Mouse (Mus musculus) ES-Bruce4 (cell line): Measurements from ENCODE around the gene Cep85l. TPM values are rescaled to one million over a fixed set of nuclear protein-coding genes. Genes with fewer than 3 reads are reported as not detected.

Experiments
- H3K27ac ChIP-seq: 2 replicates; pipeline ENCODE4 v1.5.1; 2012; ENCODE audit warnings: low read length, inconsistent platforms; ENCODE audit not compliant: insufficient read depth
- H3K27me3 ChIP-seq: 2 replicates; pipeline ENCODE4 v1.6.1; 2012; ENCODE audit warnings: mild to moderate bottlenecking, low read length, inconsistent platforms; ENCODE audit not compliant: control insufficient read depth, poor library complexity, insufficient read depth, severe bottlenecking
- H3K36me3 ChIP-seq: 2 replicates; pipeline ENCODE4 v1.6.1; 2012; ENCODE audit warnings: inconsistent platforms, mild to moderate bottlenecking, low read length, moderate library complexity; ENCODE audit not compliant: control insufficient read depth, poor library complexity, insufficient read depth, severe bottlenecking
- H3K4me1 ChIP-seq: one replicate; pipeline ENCODE4 v1.8.1; 2011; ENCODE audit warnings: low read length; ENCODE audit not compliant: control insufficient read depth, insufficient read depth
- H3K4me3 ChIP-seq: 2 replicates; pipeline ENCODE4 v1.5.1; 2011; ENCODE audit warnings: low read depth, mild to moderate bottlenecking, low read length
- H3K9ac ChIP-seq: 2 replicates; pipeline ENCODE4 v1.6.1; 2012; ENCODE audit warnings: low read depth, mild to moderate bottlenecking, inconsistent platforms; ENCODE audit not compliant: poor library complexity, severe bottlenecking
- H3K9me3 ChIP-seq: replicated peaks from 2 replicates; pipeline ENCODE4 v1.6.1; 2012; ENCODE audit warnings: mild to moderate bottlenecking, low read length, inconsistent platforms; ENCODE audit not compliant: control insufficient read depth, poor library complexity, insufficient read depth, severe bottlenecking
- CTCF ChIP-seq: IDR thresholded peaks from one replicate; pipeline ENCODE4 v1.8.1; 2011; ENCODE audit warnings: low read depth, low read length
- EP300 ChIP-seq: IDR thresholded peaks from 2 replicates; pipeline ENCODE4 v1.6.1; 2011; ENCODE audit warnings: low read depth, low read length; ENCODE audit not compliant: insufficient read depth
- POLR2A ChIP-seq: IDR thresholded peaks from one replicate; pipeline ENCODE4 v1.8.1; 2011; ENCODE audit warnings: low read length; ENCODE audit not compliant: insufficient read depth
- polyA plus RNA-seq: library from polyadenylated mRNA; stranded (reverse); fragments of >200 nt; gene quantifications from 2 replicates; pipeline ENCODE4 v1.2.4, GENCODE M21; 2011; ENCODE audit warnings: low read depth; ENCODE audit not compliant: missing spikeins, insufficient read depth, insufficient read length

Cep85l gene
- polyA plus RNA-seq, 1 experiment = 5.0 TPM

GRCm38 (mm10) chr10:53305867-53306266 is 73.9 kb downstream of the Cep85l start:
- TF ChIP-seq POLR2A (no peak), CTCF (no peak), EP300 (no peak)
- H3K27ac ChIP-seq = no peak overlapping the region
- H3K9me3 ChIP-seq = no peaks in the 10 kb centered on the region
- H3K9ac ChIP-seq = no peak overlapping the region
- H3K27me3 ChIP-seq = no peaks in the 10 kb centered on the region
- H3K4me3 ChIP-seq = no peak overlapping the region
- H3K4me1 ChIP-seq = no peaks in the 10 kb centered on the region
- no peaks in the 10 kb centered on the region for H3K36me3 ChIP-seq

DNA sequence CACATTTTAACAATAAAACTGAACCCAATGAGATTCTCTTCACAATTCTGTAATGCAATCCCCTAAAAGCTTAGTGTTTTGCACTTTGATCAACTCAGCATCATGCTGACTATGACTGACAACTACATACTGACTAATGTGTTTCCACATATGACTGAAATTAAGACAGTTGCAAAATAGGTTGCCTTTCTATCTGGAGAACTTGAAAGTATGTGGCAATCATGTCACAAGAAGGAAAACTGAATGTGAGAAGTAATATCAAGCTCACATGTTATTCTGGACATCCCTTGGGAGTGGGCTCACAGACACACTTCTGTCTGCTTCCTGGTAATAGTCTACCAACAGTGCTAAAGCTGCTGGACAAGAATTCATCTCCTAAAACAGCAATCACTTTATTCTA is 94.6 kb downstream of the Cep85l start:
- TF ChIP-seq EP300 (no peak), CTCF (no peak), POLR2A (no peak)
- no peak overlapping the region for H3K4me3 ChIP-seq
- no peaks in the 10 kb centered on the region for H3K27me3 ChIP-seq
- no peak overlapping the region for H3K27ac ChIP-seq
- no peak overlapping the region for H3K9ac ChIP-seq
- H3K4me1 ChIP-seq = no peaks in the 10 kb centered on the region
- H3K9me3 ChIP-seq = no peaks in the 10 kb centered on the region
- no peaks in the 10 kb centered on the region for H3K36me3 ChIP-seq

- no peak for TF ChIP-seq POLR2A
- no peak for TF ChIP-seq CTCF
- TF ChIP-seq EP300 = no peak
- Histone ChIP-seq H3K27ac (no peak overlapping the region), H3K9ac (no peak overlapping the region), H3K4me3 (no peak overlapping the region), H3K9me3 (no peaks in the 10 kb centered on the region), H3K27me3 (no peaks in the 10 kb centered on the region), H3K36me3 (no peaks in the 10 kb centered on the region), H3K4me1 (no peaks in the 10 kb centered on the region)
These were observed 107.5 kb downstream of the Cep85l start for GRCm38 (mm10) chr10:53272228-53272627.

- Histone ChIP-seq H3K4me1 (no peaks in the 10 kb centered on the region), H3K27me3 (no peaks in the 10 kb centered on the region), H3K9ac (no peak overlapping the region), H3K4me3 (no peak overlapping the region), H3K9me3 (no peaks in the 10 kb centered on the region), H3K36me3 (no peaks in the 10 kb centered on the region), H3K27ac (no peak overlapping the region)
- TF ChIP-seq EP300 = no peak
- no peak for TF ChIP-seq POLR2A
- no peak for TF ChIP-seq CTCF
These were observed 117.7 kb downstream of the Cep85l start for GRCm38 (mm10) chr10:53262021-53262420.

DNA sequence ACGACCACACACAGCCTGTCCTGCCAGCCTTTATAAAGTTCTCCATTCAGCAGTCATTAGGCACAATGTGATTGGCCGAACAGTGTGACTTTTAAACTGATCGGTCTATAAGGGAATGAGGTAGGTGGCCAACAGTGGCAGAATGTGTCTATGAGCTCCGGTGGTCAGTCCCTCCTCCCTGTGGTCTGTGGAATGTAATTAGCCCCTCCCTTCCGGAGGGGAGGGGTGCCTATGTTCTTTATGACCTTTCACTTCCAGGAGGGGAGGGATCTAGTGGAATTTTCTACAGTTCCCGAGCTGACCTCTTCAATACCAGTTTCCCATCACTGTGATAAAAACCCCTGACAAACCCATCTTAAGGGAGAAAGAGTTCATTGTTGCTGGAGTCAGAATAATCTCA is 144.4 kb downstream of the Cep85l start:
- Histone ChIP-seq H3K4me1 (no peaks in the 10 kb centered on the region), H3K9ac (no peak overlapping the region), H3K36me3 (no peaks in the 10 kb centered on the region), H3K4me3 (no peak overlapping the region), H3K27me3 (no peaks in the 10 kb centered on the region), H3K27ac (no peak overlapping the region), H3K9me3 (peaks cover 6% of the 10 kb centered on the region)
- no peak for TF ChIP-seq EP300
- no peak for TF ChIP-seq POLR2A
- no peak for TF ChIP-seq CTCF

- H3K9ac ChIP-seq = no peak overlapping the region
- no peak overlapping the region for H3K4me3 ChIP-seq
- H3K27ac ChIP-seq = no peak overlapping the region
- no peaks in the 10 kb centered on the region for H3K36me3 ChIP-seq
- H3K4me1 ChIP-seq = no peaks in the 10 kb centered on the region
- peaks cover 6% of the 10 kb centered on the region for H3K9me3 ChIP-seq
- TF ChIP-seq EP300 = no peak
- no peak for TF ChIP-seq CTCF
- no peak for TF ChIP-seq POLR2A
- no peaks in the 10 kb centered on the region for H3K27me3 ChIP-seq
These were observed 145.1 kb downstream of the Cep85l start for GRCm38 (mm10) chr10:53234683-53235082.
